Mouse (Mus musculus) heart, embryonic 10.5 days (tissue): ENCODE data around the gene Tmem97. TPM values are rescaled to one million over a fixed set of nuclear protein-coding genes. Genes with fewer than 3 reads are reported as not detected.
"Not testable (repeated sequence)": the region's sequence is repeated elsewhere in the genome, so short reads cannot be mapped to it uniquely, and the experiment has no call there.

ENCODE experiments used
- DNase-seq: peaks from one replicate; pipeline ENCODE4 v3.0.0-alpha.2; 2017; ENCODE audit warnings: low spot score
- H3K27ac ChIP-seq: fragments of 300-500 bp; sonication (generic); 2 replicates; pipeline ENCODE4 v1.5.1; 2016; ENCODE audit warnings: mild to moderate bottlenecking
- H3K27me3 ChIP-seq: fragments of 300-500 bp; sonication (generic); 2 replicates; pipeline ENCODE4 v1.6.1; 2016; ENCODE audit warnings: mild to moderate bottlenecking; ENCODE audit not compliant: poor library complexity, insufficient read depth, severe bottlenecking
- H3K36me3 ChIP-seq: fragments of 300-500 bp; sonication (generic); 2 replicates; pipeline ENCODE4 v1.6.1; 2016; ENCODE audit warnings: mild to moderate bottlenecking, moderate library complexity
- H3K4me1 ChIP-seq: fragments of 300-500 bp; sonication (generic); 2 replicates; pipeline ENCODE4 v1.6.1; 2016; ENCODE audit warnings: mild to moderate bottlenecking
- H3K4me3 ChIP-seq: fragments of 300-500 bp; sonication (generic); 2 replicates; pipeline ENCODE4 v1.5.1; 2016; ENCODE audit warnings: mild to moderate bottlenecking, moderate library complexity
- H3K9me3 ChIP-seq: fragments of 300-500 bp; sonication (generic); 2 replicates; pipeline ENCODE4 v1.6.1; 2016; ENCODE audit warnings: mild to moderate bottlenecking, moderate library complexity
- WGBS: fragments of 180-500 bp; shearing (Covaris S2); methylation state at CpG from one replicate; pipeline ENCODE4 v1.1.7; 2016; 5-methylcytosine and 5-hydroxymethylcytosine counted together
- polyA plus RNA-seq: library from polyadenylated mRNA; unstranded; fragments of >200 nt; fragmentation: Nextera tagmentation; extraction: Ambion mirVana; gene quantifications from 2 replicates; pipeline ENCODE4 v1.2.1, GENCODE M21; 2016

The Tmem97 gene
- 91.5 and 105 TPM in 2 replicates for polyA plus RNA-seq

GRCm38 (mm10) chr11:78550168-78551058 is at the start of gene Tmem97:
Gene Tmem97 (minus strand): TSS chr11:78550777.
- peaks cover 29% of the 10 kb centered on the region for H3K4me1 ChIP-seq
- H3K27ac ChIP-seq: peak within 1 kb of the TSS; percentile 94
- peaks cover 3% of the 10 kb centered on the region; the same call in 1 of the 2 replicates for H3K36me3 ChIP-seq
- H3K4me3 ChIP-seq: peak within 1 kb of the TSS; percentile 80
- H3K27me3 ChIP-seq: no peaks in the 10 kb centered on the region
- no peaks in the 10 kb centered on the region for H3K9me3 ChIP-seq
- peak; percentile 99 for DNase-seq
- under 1% methylated on average over 60 of the region's 60 CpGs for WGBS

GRCm38 (mm10) chr11:78600051-78600450 is 49.5 kb upstream of the Tmem97 start:
- H3K4me1 ChIP-seq: peaks cover 3% of the 10 kb centered on the region; the same call in 1 of the 2 replicates
- H3K27ac ChIP-seq: no peak overlapping the region
- 64% methylated on average over 4 of the region's 4 CpGs for WGBS
- H3K36me3 ChIP-seq: peaks cover 15% of the 10 kb centered on the region
- no peaks in the 10 kb centered on the region for H3K9me3 ChIP-seq
- no peaks in the 10 kb centered on the region for H3K27me3 ChIP-seq
- DNase-seq: no peak
- no peak overlapping the region for H3K4me3 ChIP-seq

- Histone ChIP-seq H3K9me3 (no peaks in the 10 kb centered on the region), H3K4me3 (no peak overlapping the region), H3K36me3 (peaks cover 12% of the 10 kb centered on the region), H3K4me1 (peaks cover 10% of the 10 kb centered on the region; the same call in 1 of the 2 replicates), H3K27ac (no peak overlapping the region), H3K27me3 (no peaks in the 10 kb centered on the region)
- WGBS: 85% methylated on average over 3 of the region's 3 CpGs
- no peak for DNase-seq
These were observed 48.3 kb upstream of the Tmem97 start for GRCm38 (mm10) chr11:78598763-78599415.

GRCm38 (mm10) chr11:78596750-78597149 is 46.2 kb upstream of the Tmem97 start:
- no peak for DNase-seq
- Histone ChIP-seq H3K4me1 (peaks cover 10% of the 10 kb centered on the region; the same call in 1 of the 2 replicates), H3K36me3 (peaks cover 2% of the 10 kb centered on the region; the same call in 1 of the 2 replicates), H3K4me3 (no peak overlapping the region), H3K27ac (no peak overlapping the region), H3K27me3 (no peaks in the 10 kb centered on the region), H3K9me3 (no peaks in the 10 kb centered on the region)

- no peaks in the 10 kb centered on the region for H3K27me3 ChIP-seq
- H3K9me3 ChIP-seq: no peaks in the 10 kb centered on the region
- 81% methylated on average over 2 of the region's 2 CpGs for WGBS
- H3K27ac ChIP-seq: no peak overlapping the region
- H3K4me3 ChIP-seq: no peak overlapping the region
- peaks cover 4% of the 10 kb centered on the region; the same call in 1 of the 2 replicates for H3K36me3 ChIP-seq
- H3K4me1 ChIP-seq: peaks cover 10% of the 10 kb centered on the region; the same call in 1 of the 2 replicates
- DNase-seq: no peak
These were observed 45.2 kb upstream of the Tmem97 start for GRCm38 (mm10) chr11:78595773-78596172.

- Histone ChIP-seq H3K4me1 (peaks cover 10% of the 10 kb centered on the region; the same call in 1 of the 2 replicates), H3K36me3 (peaks cover 5% of the 10 kb centered on the region; the same call in 1 of the 2 replicates), H3K27me3 (no peaks in the 10 kb centered on the region), H3K27ac (no peak overlapping the region), H3K9me3 (no peaks in the 10 kb centered on the region), H3K4me3 (no peak overlapping the region)
- 60% methylated on average over 6 of the region's 6 CpGs for WGBS
- no peak for DNase-seq
These were observed 43.8 kb upstream of the Tmem97 start for GRCm38 (mm10) chr11:78594271-78594964.

- not testable (repeated sequence) for H3K4me1 ChIP-seq, H3K27ac ChIP-seq, H3K9me3 ChIP-seq, H3K27me3 ChIP-seq, DNase-seq, H3K4me3 ChIP-seq
- 92% methylated on average over 1 of the region's 1 CpGs for WGBS
- peaks cover 37% of the 10 kb centered on the region for H3K36me3 ChIP-seq
These were observed 37.1 kb upstream of the Tmem97 start for GRCm38 (mm10) chr11:78587677-78588076.

GRCm38 (mm10) chr11:78586099-78586498 is 35.5 kb upstream of the Tmem97 start:
- Histone ChIP-seq H3K9me3 (no peaks in the 10 kb centered on the region), H3K27me3 (no peaks in the 10 kb centered on the region), H3K36me3 (peaks cover 48% of the 10 kb centered on the region), H3K4me3 (no peak overlapping the region), H3K4me1 (no peaks in the 10 kb centered on the region), H3K27ac (no peak overlapping the region)
- no peak for DNase-seq

- no peaks in the 10 kb centered on the region for H3K27me3 ChIP-seq
- no peaks in the 10 kb centered on the region for H3K4me1 ChIP-seq
- H3K36me3 ChIP-seq: peaks cover 62% of the 10 kb centered on the region
- no peak overlapping the region for H3K4me3 ChIP-seq
- WGBS: 67% methylated on average over 6 of the region's 6 CpGs
- no peaks in the 10 kb centered on the region for H3K9me3 ChIP-seq
- H3K27ac ChIP-seq: no peak overlapping the region
- no peak for DNase-seq
These were observed 32.3 kb upstream of the Tmem97 start for GRCm38 (mm10) chr11:78582848-78583247.

GRCm38 (mm10) chr11:78574975-78575374 is 24.4 kb upstream of the Tmem97 start:
- DNase-seq: no peak
- Histone ChIP-seq H3K27ac (no peak overlapping the region), H3K9me3 (no peaks in the 10 kb centered on the region), H3K4me3 (no peak overlapping the region), H3K36me3 (peaks cover 67% of the 10 kb centered on the region), H3K27me3 (no peaks in the 10 kb centered on the region), H3K4me1 (no peaks in the 10 kb centered on the region)
- 45% methylated on average over 2 of the region's 2 CpGs for WGBS

GRCm38 (mm10) chr11:78574536-78574935 is 24.0 kb upstream of the Tmem97 start:
- DNase-seq: no peak
- no peaks in the 10 kb centered on the region for H3K9me3 ChIP-seq
- no peaks in the 10 kb centered on the region for H3K4me1 ChIP-seq
- no peak overlapping the region for H3K4me3 ChIP-seq
- WGBS: 82% methylated on average over 3 of the region's 3 CpGs
- peaks cover 68% of the 10 kb centered on the region for H3K36me3 ChIP-seq
- no peak overlapping the region for H3K27ac ChIP-seq
- no peaks in the 10 kb centered on the region for H3K27me3 ChIP-seq

- H3K36me3 ChIP-seq: peaks cover 72% of the 10 kb centered on the region
- H3K4me3 ChIP-seq: not testable (repeated sequence)
- 92% methylated on average over 4 of the region's 4 CpGs for WGBS
These were observed 23.5 kb upstream of the Tmem97 start for GRCm38 (mm10) chr11:78574031-78574430.

More at GRCm38 (mm10) chr11:78574031-78574430, 23.5 kb upstream of the Tmem97 start:
- H3K27ac ChIP-seq, H3K27me3 ChIP-seq, H3K4me1 ChIP-seq, H3K9me3 ChIP-seq, DNase-seq: not testable (repeated sequence)
